Mouse (Mus musculus) heart, adult 2 months (tissue): Measurements from ENCODE around the gene Zmiz2. TPM values are rescaled to one million over a fixed set of nuclear protein-coding genes. Genes with fewer than 3 reads are reported as not detected.

Source experiments
- DNase-seq, 2 experiments: peaks; one replicate each; pipeline ENCODE4 v3.0.0; 2021
- H3K27ac ChIP-seq: fragments of 200-600 bp; 2 replicates; pipeline ENCODE4 v1.8.1; 2022
- H3K27me3 ChIP-seq: fragments of 200-500 bp; 2 replicates; pipeline ENCODE4 v1.6.1; 2012; ENCODE audit warnings: mild to moderate bottlenecking, low read length, inconsistent platforms, mixed read lengths; ENCODE audit not compliant: control insufficient read depth, insufficient read depth
- H3K36me3 ChIP-seq: fragments of 200-500 bp; 2 replicates; pipeline ENCODE4 v1.6.1; 2012; ENCODE audit warnings: low read length, inconsistent platforms; ENCODE audit not compliant: control insufficient read depth, insufficient read depth
- H3K4me1 ChIP-seq: fragments of 200-500 bp; 2 replicates; pipeline ENCODE4 v1.6.1; 2011; ENCODE audit warnings: low read length; ENCODE audit not compliant: control insufficient read depth, insufficient read depth
- H3K4me3 ChIP-seq: fragments of 200-600 bp; 2 replicates; pipeline ENCODE4 v1.8.1; 2022
- H3K79me2 ChIP-seq: fragments of 200-500 bp; replicated peaks from 2 replicates; pipeline ENCODE4 v1.6.1; 2012; ENCODE audit warnings: mild to moderate bottlenecking, inconsistent platforms, low read length, moderate library complexity, mixed read lengths; ENCODE audit not compliant: control insufficient read depth, insufficient read depth
- H3K9ac ChIP-seq: fragments of 200-500 bp; 2 replicates; pipeline ENCODE4 v1.6.1; 2012; ENCODE audit warnings: low read depth, mild to moderate bottlenecking, control low read depth, inconsistent platforms, low read length, mixed read lengths
- CTCF ChIP-seq: fragments of 200-600 bp; IDR thresholded peaks from 2 replicates; pipeline ENCODE4 v1.8.1; 2022; ENCODE audit warnings: antibody characterized with exemption, mild to moderate bottlenecking, moderate library complexity
- EP300 ChIP-seq: fragments of 200-500 bp; IDR thresholded peaks from 2 replicates; pipeline ENCODE4 v1.6.1; 2011; ENCODE audit warnings: low read depth, low read length, control low read depth; ENCODE audit not compliant: insufficient read depth
- POLR2A ChIP-seq: fragments of 200-500 bp; IDR thresholded peaks from 2 replicates; pipeline ENCODE4 v1.6.1; 2011; ENCODE audit warnings: mild to moderate bottlenecking, low read depth, low read length, control low read depth; ENCODE audit not compliant: insufficient read depth
- WGBS: fragments of 180-500 bp; shearing (Covaris S2); methylation state at CpG from one replicate; pipeline ENCODE4 v1.1.7; 2018; 5-methylcytosine and 5-hydroxymethylcytosine counted together
- intact Hi-C: fragments of 180-260 bp; cut with DNase I; formaldehyde crosslinking; loops from one replicate; pipeline ENCODE4 v1.15.1; 2025
- polyA plus RNA-seq: library from polyadenylated mRNA; depleted of rRNA; stranded (reverse); fragments of >200 nt; gene quantifications from 2 replicates; pipeline ENCODE4 v1.2.3, GENCODE M21; 2012
- total RNA-seq, 2 experiments: library from RNA; stranded (reverse); gene quantifications; 2 replicates each; pipeline ENCODE4 v1.2.3; 2021

The Zmiz2 gene
- total and polyA plus RNA-seq, 3 experiments = 35.7 to 39.3 (median 36.6) TPM

- no peaks in the 10 kb centered on the region; the same call in none of the 2 replicates for H3K36me3 ChIP-seq
- peak; percentile 65 to 77 for DNase-seq
- H3K4me3 ChIP-seq = no peak overlapping the region
- no peak overlapping the region for H3K27ac ChIP-seq
- no peak overlapping the region for H3K9ac ChIP-seq
- intact Hi-C loops = no loop called here
- peaks cover 25% of the 10 kb centered on the region for H3K4me1 ChIP-seq
- no peaks in the 10 kb centered on the region for H3K27me3 ChIP-seq
- TF ChIP-seq EP300 (0 out of 2 replicates have a peak, but pooled peaks have one; percentile 40), CTCF (peak; percentile 86), POLR2A (no peak)
- 87% methylated on average over 19 of the region's 19 CpGs for WGBS
- no peaks in the 10 kb centered on the region for H3K79me2 ChIP-seq
These were observed 13.9 kb downstream of the Zmiz2 start for GRCm38 (mm10) chr11:6402515-6403510.

DNA sequence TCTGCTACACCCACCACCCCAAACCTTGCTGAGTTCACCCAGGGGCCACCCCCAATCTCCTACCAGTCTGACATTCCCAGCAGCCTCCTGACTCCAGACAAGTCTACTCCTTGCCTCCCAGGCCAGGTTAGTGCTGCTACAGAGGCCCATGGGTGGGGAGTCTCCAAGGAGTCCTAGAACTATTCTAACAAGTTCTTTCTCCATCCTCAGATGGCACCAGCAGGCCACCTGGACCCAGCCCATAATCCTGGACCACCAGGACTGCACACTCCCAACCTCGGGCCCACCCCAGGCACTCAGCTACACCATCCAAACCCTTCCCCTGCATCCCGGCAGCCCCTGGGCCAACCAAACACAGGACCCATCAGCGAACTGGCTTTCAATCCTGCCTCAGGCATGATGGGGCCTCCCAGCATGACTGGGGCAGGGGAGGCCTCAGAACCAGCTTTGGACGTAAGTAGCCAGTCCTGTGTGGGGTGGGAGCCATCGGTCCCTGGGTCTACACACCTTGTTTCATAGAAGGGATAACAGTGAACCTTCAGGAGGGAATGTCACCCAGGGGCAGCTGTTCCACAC, 15.0 kb downstream of the Zmiz2 start:
- Histone ChIP-seq H3K4me3 (no peak overlapping the region), H3K79me2 (no peaks in the 10 kb centered on the region), H3K36me3 (no peaks in the 10 kb centered on the region; the same call in none of the 2 replicates), H3K27me3 (no peaks in the 10 kb centered on the region), H3K27ac (peak overlapping the region; percentile 86; the same call in 1 of the 2 replicates), H3K9ac (no peak overlapping the region), H3K4me1 (peaks cover 25% of the 10 kb centered on the region)
- DNase-seq = peak in 1 of 2 experiments; percentile 18
- WGBS = 95% methylated on average over 5 of the region's 5 CpGs
- intact Hi-C loops = loop anchor here (1.0 kb wide), 1 partner anchor 15 kb away; the partner anchor contains the start of gene Zmiz2
- TF ChIP-seq CTCF (no peak), POLR2A (no peak), EP300 (no peak)

GRCm38 (mm10) chr11:6404699-6405566, 16.1 kb downstream of the Zmiz2 start:
- WGBS = 56% methylated on average over 9 of the region's 9 CpGs
- intact Hi-C loops = loop anchor here (1.0 kb wide), 1 partner anchor 16 kb away; the partner anchor contains the start of gene Zmiz2
- peak overlapping the region; percentile 28 for H3K9ac ChIP-seq

DNA sequence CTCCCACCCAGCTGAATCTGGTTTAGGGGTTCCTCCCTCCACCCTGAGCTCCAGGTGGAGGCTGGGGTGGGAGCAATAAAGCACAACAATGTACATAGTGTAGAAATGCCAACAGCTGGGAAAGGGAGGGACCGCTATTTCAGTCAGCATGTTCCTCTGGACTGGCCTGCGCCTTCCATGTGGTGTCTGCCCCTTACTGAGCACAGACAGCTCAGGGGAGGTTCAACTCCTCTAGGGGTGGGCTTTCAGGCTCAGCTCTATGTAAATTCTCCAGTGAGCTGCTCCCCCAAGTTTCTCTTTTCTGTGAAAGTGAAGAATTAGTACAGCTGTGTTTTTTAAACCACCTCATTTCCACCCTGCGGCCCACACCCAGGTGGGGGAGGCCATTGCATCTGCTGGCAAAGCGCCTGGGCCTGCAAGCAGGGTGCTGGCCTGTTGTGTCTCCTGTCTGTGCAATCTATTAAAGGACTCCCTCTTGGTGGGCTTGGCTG, 16.8 kb downstream of the Zmiz2 start:
- 36% methylated on average over 4 of the region's 4 CpGs for WGBS
- Histone ChIP-seq H3K4me3 (no peak overlapping the region; the same call in 1 of the 2 replicates), H3K36me3 (no peaks in the 10 kb centered on the region; the same call in none of the 2 replicates), H3K27ac (peak overlapping the region; percentile 86), H3K27me3 (no peaks in the 10 kb centered on the region), H3K4me1 (peaks cover 28% of the 10 kb centered on the region), H3K79me2 (no peaks in the 10 kb centered on the region), H3K9ac (peak overlapping the region; percentile 28)
- TF ChIP-seq POLR2A = no peak
- DNase-seq = peak; percentile 71 to 76
- intact Hi-C loops = no loop called here

More at GRCm38 (mm10) chr11:6404699-6405566, 16.1 kb downstream of the Zmiz2 start:
- Histone ChIP-seq H3K27me3 (no peaks in the 10 kb centered on the region), H3K79me2 (no peaks in the 10 kb centered on the region), H3K27ac (peak overlapping the region; percentile 86), H3K4me1 (peaks cover 25% of the 10 kb centered on the region), H3K4me3 (no peak overlapping the region; the same call in 1 of the 2 replicates), H3K36me3 (no peaks in the 10 kb centered on the region; the same call in none of the 2 replicates)
- DNase-seq = peak; percentile 35 to 53
- TF ChIP-seq EP300 = no peak
- no peak for TF ChIP-seq CTCF
- TF ChIP-seq POLR2A = no peak
